Mouse (Mus musculus) frontal cortex, adult (tissue): Measurements from ENCODE around the gene Cdkn2b.

Experiments
- ATAC-seq: cut with Nextera tagmentation; 2 replicates; pipeline ENCODE4 v1.9.2; 2017; ENCODE audit warnings: mild to moderate bottlenecking, moderate library complexity, mixed read lengths; ENCODE audit not compliant: low TSS enrichment

Gene Cdkn2b

GRCm38 (mm10) chr4:89293516-89293915, 17.3 kb downstream of the Cdkn2b start:
- no peak for ATAC-seq

DNA sequence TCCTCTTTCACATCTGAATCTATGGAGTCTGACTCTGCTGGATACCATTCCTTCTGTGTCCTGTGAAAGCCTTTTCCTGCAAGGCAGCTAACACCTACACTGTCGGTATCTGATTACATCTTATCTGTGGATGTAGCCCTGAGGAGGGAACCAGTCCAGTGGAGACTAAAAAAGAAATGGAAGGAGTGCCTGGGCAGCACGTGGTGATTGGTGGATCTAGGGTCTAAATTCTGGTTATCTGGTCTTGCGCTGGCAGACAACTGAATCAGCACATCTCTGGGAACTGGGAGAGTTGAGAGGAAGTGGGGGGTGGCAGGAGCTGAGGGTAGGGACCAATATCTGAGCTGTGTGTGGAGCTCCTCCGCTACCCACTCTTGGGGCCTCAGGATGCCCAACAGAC, 21.8 kb downstream of the Cdkn2b start:
- ATAC-seq: no peak

DNA sequence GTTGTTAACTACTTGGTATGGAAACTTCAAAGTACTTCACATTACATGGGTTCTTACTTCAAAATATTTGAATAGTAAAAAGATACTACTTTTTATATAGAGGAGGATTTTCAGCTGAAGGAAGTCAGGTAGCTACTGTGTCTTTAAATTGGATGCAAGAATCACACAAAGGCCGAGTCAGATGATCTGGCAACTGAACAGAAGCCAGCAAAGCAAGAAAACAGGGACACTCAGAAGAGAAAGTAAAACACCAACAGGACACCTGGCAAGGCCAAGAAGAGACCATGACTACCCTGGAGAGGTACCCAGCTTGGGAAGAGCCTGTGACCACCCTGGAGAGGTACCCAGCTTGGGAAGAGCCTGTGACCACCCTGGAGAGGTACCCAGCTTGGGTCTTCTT, 24.3 kb downstream of the Cdkn2b start:
- no peak for ATAC-seq

DNA sequence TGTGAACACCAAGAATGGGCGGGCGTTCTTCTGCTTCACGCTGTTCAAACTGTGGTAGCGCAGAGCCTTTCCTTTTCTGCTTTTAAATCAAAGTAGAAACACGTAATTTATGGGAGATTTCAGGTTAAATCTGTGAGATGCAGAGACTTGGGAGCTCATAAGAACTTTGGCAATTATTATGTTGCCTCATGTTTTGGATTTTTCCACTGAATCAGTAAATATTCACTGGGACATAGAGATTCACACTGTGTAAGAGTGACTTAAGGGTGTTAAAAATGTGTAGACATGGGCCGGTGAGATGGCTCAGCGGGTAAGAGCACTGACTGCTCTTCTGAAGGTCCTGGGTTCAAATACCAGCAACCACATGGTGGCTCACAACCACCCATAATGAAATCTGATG, 25.2 kb downstream of the Cdkn2b start:
- no peak for ATAC-seq

GRCm38 (mm10) chr4:89282661-89283060, 28.2 kb downstream of the Cdkn2b start:
- ATAC-seq: no peak

DNA sequence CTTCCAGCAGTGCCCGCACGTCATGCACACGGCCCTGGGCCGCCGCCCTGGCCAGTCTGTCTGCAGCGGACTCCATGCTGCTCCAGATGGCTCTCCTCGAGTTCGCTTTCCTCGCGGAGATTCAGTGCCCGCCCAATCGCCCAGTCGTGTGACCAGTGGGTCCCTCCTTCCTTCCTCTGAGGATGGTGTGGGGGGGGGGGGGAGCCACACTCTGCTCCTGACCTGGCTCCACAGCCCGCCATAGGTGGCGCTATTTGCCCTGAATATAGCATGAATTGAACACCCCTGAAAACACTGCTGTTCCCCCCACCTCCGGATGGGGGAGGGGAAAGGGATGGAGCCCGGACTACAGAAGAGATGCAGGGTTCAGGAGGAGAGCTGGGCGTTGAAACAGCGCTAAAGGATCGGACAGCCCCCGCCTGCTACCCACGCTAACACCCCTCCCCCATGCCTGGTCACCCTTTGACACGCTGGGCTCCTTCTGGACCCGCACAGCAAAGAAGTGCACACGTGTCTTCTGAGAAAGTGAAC, 28.7 kb downstream of the Cdkn2b start:
- ATAC-seq: no peak

- no peak for ATAC-seq
Measured at GRCm38 (mm10) chr4:89281236-89281635, 29.6 kb downstream of the Cdkn2b start.

DNA sequence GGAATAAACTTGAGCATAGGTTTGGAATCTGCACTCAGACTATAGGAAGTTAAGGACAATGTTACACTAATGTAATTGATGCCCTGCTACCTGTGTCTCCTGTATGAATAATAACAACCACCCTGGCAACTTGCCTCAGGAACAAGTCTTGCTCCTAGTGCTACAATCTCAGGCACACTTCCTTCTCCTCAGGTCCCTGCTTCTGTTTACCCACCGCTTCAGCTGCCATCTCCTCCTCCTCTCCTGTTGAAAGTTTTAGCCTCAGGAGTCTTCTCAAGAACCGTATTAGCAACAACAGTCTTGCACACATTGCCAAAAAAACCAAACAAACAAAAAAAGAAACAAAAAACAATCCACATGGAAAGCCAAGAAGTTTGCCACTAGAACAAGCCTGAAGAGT, 31.2 kb downstream of the Cdkn2b start:
- no peak for ATAC-seq

DNA sequence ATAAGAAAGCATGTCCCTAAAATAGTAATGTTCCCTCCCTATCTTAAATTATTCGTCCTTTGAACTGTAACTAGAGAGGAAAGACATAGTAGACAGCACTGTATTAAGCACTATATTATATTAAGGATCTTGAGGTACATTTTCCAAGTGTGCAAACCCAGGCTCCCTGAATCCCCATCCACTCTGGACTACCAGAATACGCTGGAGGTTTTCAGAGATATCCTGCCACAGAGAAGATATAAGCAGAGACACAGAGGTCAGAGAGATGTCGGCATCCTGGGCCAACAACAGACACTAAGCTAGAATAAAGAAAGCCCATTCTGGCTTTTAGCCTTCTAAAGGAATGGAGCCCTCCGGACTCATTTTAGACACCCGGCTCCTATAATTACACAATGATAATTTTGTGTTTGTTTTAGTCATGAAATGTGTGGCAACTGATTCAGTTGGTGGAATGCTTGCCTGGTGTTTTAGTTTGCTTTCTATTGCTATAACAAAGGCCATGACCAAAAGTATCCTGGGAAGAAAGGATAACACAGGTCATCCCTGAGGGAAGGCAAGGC, 33.4 kb downstream of the Cdkn2b start:
- no peak for ATAC-seq

DNA sequence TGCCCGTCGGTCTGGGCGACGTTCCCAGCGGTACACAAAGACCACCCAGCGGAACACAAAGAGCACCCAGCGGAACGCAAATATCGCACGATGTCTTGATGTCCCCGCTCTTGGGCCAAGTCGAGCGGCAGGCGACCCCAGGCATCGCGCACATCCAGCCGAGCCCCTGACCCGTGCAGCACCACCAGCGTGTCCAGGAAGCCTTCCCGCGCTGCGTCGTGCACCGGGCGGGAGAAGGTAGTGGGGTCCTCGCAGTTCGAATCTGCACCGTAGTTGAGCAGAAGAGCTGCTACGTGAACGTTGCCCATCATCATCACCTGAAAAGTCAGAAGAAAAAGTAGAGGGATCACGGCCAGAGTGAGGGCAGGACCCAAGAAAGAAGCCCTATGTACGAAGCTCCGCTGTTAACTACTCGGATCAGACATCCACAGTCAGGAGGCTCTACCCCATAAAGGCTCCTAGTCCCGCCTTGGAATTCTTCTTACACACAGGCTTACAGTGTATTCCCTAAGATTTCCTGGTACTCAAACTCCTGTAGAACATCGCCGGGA, 34.1 kb downstream of the Cdkn2b start:
- ATAC-seq: no peak

- no peak for ATAC-seq
Measured at GRCm38 (mm10) chr4:89275811-89276584, 34.8 kb downstream of the Cdkn2b start.

DNA sequence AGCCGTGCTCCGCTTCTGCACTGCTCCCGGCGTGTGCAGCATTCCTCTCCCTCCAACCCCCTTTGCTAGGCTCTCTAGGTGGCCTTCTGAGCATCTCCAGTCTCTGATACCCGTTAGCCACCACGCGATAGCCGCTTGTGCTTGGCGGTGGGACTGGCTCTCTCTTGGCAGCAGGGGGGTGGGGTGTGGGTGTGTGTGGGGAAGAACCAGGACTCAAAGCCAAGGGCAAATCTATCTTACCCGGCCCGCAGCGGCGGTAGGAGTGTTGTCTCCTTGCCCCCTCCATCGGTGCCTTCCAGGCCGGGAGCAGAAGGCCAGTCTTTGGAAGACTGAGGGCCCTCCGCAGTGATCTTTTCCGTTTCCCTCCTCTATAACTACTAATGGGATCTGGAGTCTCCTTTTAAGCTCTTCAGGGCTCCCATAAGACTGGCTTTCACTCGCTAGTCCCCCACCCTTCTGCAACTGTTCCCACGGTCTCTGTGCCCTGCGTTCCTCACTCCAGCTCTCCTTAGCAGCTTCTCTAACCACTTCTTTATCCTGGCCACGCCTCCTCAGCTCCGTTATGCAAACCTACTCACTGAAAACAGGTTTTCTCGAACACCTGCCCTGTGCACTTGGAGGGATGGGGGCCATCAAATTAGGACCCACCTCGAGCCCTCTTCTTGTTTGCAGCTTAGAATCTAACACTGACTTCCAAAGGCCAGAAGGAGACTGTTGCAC, 35.9 kb downstream of the Cdkn2b start:
- no peak for ATAC-seq

- ATAC-seq: no peak
Measured at GRCm38 (mm10) chr4:89274006-89274405, 36.8 kb downstream of the Cdkn2b start.

- no peak for ATAC-seq
Measured at GRCm38 (mm10) chr4:89273585-89273984, 37.3 kb downstream of the Cdkn2b start.

DNA sequence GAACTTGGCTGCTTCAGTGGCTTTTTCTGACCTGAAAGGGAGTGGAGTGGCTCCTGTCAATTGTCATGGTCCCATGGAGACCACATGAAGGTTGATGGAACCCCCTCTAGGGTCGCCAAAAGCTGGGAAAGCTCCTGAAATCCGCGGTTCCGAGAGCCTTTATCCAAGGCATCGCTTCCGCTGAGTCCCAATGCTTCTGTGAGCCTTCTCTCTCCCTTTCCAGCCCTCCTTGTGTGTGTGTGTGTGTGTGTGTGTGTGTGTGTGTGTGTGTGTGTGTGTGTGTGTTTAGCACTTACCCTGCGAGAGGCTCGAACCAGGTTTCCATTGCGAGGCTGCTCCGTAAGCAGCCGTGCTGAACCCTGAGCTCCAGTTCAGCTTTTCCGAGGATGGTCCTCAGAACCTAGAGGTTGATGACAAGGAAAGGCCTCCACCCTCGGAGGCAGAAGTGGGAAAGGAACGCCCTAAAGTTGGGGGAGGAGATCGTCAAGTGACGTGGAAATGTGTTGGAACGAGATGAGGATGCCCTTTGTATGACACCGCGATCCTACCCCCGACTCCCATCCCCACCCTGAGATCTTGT, 37.8 kb downstream of the Cdkn2b start:
- no peak for ATAC-seq

- ATAC-seq: no peak
Measured at GRCm38 (mm10) chr4:89272101-89272718, 38.6 kb downstream of the Cdkn2b start.

DNA sequence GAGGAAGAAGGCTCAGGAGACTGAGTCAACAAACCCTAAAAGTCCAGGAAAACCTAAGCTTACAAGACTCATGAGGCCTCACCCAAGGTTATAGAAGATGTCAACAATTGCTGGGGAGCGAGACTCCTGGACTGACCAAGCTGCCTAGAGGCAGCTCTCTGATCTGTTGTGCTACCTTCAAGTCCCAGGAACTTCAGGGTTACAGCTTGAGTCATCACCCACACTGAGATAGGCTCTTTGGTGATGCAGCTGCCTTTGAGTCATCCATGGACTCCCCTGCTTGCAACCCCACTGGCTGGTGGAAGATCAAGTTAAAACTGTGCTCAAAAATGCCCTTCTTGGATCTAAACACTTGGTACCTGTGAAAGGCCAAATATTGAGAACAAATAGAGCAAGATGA, 53.1 kb downstream of the Cdkn2b start:
- ATAC-seq: no peak
